Mouse (Mus musculus): ENCODE data around the gene Cebpa.

The Cebpa gene

DNA sequence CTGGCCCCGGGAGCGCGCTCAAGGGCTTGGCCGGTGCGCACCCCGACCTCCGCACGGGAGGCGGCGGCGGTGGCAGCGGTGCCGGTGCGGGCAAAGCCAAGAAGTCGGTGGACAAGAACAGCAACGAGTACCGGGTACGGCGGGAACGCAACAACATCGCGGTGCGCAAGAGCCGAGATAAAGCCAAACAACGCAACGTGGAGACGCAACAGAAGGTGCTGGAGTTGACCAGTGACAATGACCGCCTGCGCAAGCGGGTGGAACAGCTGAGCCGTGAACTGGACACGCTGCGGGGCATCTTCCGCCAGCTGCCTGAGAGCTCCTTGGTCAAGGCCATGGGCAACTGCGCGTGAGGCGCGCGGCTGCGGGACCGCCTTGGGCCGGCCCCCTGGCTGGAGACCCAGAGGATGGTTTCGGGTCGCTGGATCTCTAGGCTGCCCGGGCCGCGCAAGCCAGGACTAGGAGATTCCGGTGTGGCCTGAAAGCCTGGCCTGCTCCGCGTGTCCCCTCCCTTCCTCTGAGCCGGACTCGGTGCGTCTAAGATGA is 1.1 kb downstream of the Cebpa start:
- DNase-seq = peak; percentile 85 to 86

- DNase-seq = peak in 1 of 2 experiments; percentile 17
Observed at GRCm38 (mm10) chr7:35121150-35121549, 2.1 kb downstream of the Cebpa start.

- peak in 1 of 2 experiments; percentile 45 for DNase-seq
Observed at GRCm38 (mm10) chr7:35122401-35123320, 3.6 kb downstream of the Cebpa start.

GRCm38 (mm10) chr7:35123431-35123953 is 4.4 kb downstream of the Cebpa start:
- DNase-seq = no peak

DNA sequence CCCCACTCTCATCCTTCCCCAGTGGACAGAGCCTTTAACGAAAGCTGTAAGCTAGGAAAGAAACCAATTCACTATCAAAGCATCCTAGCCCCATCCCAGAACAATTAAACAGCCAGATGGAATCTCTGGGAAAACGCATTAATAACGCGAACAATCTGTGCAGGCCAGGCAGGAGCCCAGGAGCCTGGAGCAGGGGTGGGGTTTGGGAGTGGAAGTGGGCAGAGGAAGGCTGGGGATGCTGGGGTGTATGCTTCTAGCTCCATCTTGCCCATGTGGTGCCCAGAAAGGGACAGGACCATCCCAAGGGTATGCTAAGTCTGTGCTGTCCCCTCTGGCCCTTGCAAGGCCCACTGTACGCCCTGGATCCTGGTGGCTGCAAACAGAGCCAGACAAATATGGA is 5.1 kb downstream of the Cebpa start:
- DNase-seq = no peak

GRCm38 (mm10) chr7:35124745-35125144 is 5.7 kb downstream of the Cebpa start:
- peak in 1 of 2 experiments; percentile 42 for DNase-seq

GRCm38 (mm10) chr7:35125971-35126370 is 6.9 kb downstream of the Cebpa start:
- no peak for DNase-seq

GRCm38 (mm10) chr7:35127001-35127400 is 7.9 kb downstream of the Cebpa start:
- no peak for DNase-seq

DNA sequence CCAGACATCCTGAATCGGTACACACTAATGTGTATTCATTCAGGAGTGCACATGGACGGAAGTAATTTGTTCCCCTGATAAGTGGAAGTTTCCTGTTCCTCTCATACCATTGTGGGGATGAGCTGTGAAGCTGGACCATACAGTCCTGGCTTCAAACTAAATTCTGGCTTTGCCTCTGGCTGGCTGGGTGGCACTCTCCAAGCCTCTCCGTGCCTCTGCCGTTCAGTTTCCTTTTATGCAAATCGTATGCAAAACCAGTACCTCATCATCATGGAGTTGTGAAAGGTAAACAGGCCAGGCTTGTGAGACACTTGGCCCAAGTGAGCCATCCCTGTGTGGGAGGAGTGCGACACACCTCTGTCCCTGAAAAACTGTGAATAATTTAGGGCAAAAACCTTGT is 8.6 kb downstream of the Cebpa start:
- DNase-seq = peak; percentile 44 to 52

GRCm38 (mm10) chr7:35128677-35129567 is 9.8 kb downstream of the Cebpa start:
- peak in 1 of 2 experiments; percentile 46 for DNase-seq

GRCm38 (mm10) chr7:35130059-35130738 is 11.1 kb downstream of the Cebpa start:
- peak in 1 of 2 experiments; percentile 58 for DNase-seq

GRCm38 (mm10) chr7:35130888-35131287 is 11.8 kb downstream of the Cebpa start:
- no peak for DNase-seq

DNA sequence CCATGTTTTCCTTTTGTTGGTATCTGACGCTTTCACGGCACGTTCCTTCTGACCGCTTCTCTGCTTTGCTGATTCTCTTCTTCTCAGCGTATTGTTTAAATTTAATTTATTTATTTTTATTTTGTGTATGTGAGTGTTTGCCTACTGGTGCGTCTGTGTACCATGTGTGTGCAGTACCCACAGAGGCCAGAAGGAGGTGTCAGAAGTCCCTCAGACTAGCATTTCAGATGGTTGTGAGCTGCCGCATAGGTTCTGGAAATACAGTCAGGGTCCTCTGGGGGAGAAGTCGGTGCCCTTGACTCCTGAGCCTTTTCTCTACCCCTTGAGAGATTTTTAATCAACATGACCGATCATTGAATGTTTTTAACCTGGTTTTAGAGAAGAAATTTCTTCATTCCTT is 12.5 kb downstream of the Cebpa start:
- DNase-seq = no peak

- DNase-seq = peak in 1 of 2 experiments; percentile 39
Observed at GRCm38 (mm10) chr7:35134621-35135020, 15.5 kb downstream of the Cebpa start.

GRCm38 (mm10) chr7:35137524-35137923 is 18.4 kb downstream of the Cebpa start:
- DNase-seq = no peak

DNA sequence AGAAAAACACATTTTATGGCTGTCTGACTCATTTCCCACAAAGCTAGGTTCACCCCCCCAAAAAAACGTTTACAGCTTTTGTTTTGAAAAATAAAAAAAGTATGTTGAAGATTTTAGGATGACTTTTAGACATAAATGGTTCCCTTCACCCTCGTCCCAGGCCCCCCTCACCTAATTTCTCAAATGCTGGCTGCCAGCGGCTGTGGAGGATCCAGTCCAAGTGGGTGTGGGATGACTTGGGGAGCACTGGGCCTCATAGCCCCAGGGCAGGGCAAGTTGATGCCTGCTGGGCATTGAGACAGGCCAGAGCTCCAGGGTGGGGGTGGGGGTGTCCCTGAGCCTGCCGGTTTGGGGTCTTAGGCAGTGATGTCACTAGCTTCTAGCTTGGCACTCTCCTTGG is 19.4 kb downstream of the Cebpa start:
- no peak for DNase-seq

GRCm38 (mm10) chr7:35139880-35140279 is 20.8 kb downstream of the Cebpa start:
- DNase-seq = no peak

DNA sequence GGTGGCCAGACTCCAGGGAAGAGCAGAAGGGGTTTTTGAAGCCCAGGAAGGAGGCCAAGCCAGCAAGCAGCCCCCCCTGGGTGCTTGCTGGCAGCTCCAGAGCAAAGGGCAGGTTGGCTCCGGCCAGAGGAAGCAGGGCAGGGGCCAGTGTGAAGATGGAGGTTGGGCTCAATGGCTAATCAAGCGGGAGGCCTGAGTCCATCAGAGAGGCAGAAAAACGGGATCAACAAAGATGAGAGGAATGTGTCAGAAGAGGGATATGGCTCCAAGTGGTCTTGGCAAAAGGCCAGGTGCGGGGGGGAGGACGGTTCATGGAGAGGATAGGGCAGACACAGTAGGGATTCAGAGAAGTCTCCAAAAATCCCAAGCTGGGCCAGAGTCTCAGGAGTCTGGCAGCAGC is 22.4 kb downstream of the Cebpa start:
- DNase-seq = peak; percentile 75 to 82

GRCm38 (mm10) chr7:35142522-35142921 is 23.4 kb downstream of the Cebpa start:
- no peak for DNase-seq

DNA sequence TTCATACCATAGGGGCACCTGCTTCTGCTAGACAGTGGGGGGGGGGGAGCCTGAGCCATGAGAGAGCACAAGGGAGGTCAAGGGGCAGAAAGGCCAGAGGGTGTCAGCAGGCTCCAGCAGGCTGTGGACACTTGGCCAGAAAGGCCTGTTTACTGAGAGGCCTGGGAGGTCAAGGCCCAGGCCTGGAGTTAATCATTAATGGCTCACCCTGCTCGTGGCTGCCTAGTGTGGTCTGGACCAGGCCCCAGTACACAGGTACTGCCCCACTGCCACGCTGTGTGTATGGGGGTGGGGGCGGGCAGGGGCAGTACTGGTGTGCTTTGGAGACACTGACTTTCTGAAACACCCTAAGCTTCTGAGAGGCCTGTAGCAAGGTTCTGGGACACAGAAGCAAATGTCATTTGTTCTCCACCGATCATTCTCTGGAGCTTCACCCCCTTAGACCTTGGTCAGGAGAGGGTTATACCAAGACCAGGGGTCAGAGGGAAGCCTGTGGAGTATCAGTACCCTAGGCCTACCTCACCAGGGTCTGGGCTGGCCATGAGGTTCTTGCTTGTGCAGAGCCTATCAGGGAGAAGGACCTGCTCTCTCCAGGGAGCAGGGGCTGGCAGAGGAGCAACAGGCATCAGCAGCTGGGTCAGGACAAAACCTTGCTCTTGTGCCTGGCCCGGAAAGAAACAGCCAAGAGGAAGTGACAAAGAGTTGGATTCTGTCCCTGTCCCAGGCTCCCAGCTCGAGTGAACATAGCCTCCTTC is 24.9 kb downstream of the Cebpa start:
- peak; percentile 88 to 96 for DNase-seq

DNA sequence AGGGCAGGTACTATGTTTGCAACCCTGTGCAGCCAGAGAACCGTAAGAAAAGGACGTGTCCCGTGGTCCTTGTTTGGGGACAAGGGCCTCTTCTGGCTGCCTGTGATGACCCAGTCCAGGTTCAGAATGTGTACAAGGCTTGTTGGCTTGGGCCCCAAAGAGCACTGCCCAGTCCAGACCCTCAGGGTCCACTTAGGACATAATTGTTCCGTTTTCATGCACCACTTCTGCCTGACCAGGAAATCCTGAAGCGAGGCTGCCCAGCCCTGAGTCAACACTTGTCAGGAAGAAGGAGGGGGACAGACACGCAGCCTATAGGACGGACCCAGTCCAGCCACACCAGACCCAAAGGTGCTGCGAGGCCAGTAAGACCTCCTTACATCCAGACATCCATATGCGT is 26.0 kb downstream of the Cebpa start:
- no peak for DNase-seq
